Mouse (Mus musculus) embryo, embryonic 10.5 days (tissue): Measurements from ENCODE around the gene Enpp7.

Experiments used
- DNase-seq: peaks from one replicate; pipeline ENCODE4 v3.0.0-alpha.2; 2015; ENCODE audit warnings: low spot score

The Enpp7 gene

DNA sequence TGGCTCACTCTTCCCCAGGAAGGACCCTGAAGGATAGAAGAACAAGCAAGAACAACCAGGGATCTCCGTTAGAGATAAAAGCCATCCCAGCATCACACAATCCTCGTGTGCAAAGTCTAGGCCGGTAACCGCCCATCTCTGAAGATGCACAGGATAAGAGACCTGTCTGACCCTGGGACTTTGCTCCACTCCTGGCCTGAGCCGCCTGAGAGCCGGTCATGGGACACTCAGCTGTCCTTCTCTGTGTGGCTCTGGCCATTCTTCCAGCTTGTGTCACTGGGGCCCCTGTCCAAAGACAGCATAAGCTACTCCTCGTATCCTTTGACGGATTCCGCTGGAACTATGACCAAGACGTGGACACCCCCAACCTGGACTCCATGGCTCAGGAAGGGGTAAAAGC is at the start of gene Enpp7:
Gene Enpp7 (plus strand): TSS at position 190 of the 400 bp plus-strand sequence.
- DNase-seq = no peak

DNA sequence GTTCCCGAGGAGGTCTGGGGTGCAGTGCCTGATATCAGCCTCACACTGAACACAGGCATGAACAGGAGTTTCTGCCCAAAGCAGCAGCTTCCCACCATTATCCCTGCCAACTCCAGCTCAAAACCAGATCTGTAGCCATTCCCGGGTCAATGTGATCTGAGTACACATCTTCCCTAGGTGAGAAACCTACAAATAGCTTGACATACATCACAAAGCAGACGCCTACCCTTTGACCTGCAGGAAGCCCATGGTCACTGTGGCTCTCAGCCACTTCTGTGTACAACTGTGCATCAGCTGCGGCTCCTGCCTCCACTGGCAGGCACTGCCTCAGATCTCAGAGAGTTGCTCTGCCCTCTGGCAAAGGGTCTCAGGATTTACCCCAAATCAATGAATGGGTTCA is 48.3 kb upstream of the Enpp7 start:
- no peak for DNase-seq

DNA sequence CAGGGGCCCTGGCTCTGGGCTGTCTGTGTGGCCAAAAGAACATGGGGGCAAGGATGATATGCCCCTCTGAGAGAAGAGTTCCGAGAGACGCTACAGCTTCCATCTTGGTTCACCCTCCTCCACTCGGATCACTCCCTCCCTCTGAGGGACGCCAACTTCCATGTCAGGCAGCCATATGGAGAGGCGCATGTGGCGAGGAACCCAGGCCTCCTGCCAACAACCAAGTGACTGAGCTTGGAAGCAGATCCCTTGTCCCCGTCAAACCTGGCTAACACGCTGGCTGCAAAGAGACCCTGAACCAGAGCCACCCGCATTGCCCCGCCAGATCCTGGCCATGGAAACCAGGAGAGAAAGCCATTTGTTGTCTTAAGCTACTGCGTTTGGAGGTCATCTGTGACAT is 47.4 kb upstream of the Enpp7 start:
- no peak for DNase-seq

DNA sequence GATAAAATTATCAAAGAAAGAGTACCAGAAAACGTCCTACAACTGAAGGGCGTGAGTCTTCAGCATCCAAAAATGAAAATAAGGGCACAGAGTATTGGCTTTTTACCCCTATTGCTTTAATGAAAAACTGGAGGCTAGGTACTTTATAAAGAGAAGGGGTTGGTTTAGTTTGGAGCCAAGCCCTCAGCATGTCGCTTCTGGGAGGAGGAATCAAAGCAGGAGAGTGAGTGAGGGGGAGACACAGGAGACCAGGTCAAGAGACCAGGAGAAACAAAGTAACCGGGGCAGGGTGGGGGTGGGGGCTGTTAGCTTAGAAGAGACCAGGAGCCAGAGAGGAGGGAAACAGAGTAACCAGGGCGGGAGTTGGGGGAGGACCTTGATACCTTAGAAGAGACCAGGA is 46.7 kb upstream of the Enpp7 start:
- DNase-seq = no peak

DNA sequence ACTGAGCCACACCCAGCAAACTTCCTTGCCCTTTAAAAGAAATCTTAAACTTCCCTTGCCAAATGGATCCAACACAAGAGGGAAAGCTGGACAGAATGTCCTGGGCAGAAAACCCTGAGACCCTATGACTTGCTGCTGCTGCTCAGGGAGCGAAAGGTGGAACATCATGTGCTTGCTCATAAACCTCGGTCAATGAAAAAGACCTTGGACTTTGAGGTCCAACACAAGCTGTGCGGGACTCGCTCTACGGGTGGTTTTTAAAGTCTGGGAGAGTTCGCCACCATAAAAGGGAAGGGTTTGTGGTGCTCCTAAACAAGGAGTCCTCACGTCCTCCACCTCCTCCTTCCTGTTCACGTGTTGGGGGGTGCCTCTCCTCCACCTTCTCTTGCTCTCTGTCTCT is 42.1 kb upstream of the Enpp7 start:
- DNase-seq = no peak

DNA sequence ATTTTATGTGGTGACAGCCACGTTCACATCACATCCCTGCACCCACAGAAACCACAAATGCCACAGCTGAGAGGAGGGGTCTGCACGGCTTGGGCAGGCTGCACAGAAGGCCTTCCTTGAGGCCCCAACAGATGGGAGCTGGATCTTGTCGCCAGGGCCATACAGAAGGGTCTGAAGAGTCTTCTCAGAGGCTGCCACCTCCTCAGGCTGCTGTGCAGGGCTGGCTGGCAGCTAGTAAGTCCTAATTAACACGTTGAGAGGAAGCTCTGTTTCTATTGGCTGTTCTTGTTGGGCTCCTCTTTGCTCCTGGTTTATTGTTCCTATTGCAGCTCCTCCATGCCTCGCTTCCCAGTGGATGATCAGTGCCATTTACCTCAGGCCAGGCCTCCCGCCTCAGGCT is 33.0 kb upstream of the Enpp7 start:
- DNase-seq = no peak

DNA sequence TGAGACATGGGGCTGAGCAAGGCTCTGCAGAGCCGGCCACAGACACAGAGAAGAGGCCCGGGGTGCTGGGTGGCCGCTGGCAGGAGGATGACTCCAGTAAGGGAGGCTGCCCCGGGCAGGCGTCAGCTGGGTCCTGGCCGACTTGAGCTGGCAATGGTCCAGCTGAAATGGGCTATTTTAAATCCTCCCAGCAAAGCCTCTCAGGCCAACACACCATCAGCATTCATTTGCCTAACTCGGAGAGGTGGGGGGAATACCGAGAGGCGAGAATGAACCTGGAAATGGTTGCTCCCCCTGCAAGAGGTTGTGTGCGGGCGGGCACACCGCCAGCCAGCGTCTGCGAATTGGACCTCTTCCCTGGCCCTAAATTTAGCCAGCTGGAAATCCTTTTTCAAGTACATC is 30.9 kb upstream of the Enpp7 start:
- no peak for DNase-seq

DNA sequence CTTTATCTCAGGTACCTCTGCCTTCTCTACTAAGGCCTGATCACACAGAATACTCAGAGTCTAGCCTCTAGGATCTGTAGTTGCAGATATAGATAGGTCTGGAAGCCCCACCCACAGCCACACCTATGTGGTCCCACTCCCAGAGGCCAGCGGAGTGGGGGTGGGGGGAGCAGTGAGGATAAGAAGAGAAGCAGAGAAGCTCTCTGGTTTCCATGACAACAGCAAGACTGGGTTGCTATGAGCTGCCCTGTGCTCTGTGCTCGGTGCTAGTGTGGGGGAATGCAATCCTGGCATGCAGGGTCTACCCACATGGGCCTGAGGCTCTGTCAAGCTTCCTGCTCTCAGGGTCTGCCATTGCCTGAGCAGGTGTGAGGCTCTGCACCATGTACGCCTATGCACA is 27.3 kb upstream of the Enpp7 start:
- no peak for DNase-seq

DNA sequence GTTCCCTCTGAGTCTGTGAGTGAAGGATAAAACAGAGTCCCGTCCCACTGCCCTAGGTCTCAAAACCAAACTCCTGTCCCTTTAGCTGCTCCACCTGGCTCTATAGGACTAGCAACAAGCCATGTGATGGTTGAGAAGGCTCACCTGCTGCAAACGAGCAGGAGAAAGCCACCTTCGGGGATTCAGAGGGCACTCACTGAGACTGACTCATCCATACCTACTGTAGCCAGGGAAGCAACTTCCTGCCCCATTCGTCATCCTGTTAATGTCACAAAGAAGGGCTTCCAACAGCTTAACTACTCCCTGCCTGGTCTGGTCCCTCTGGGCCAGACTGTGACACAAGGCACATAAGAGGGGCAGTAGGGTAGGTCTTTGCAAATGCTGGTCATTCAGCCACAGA is 25.5 kb upstream of the Enpp7 start:
- DNase-seq = no peak

DNA sequence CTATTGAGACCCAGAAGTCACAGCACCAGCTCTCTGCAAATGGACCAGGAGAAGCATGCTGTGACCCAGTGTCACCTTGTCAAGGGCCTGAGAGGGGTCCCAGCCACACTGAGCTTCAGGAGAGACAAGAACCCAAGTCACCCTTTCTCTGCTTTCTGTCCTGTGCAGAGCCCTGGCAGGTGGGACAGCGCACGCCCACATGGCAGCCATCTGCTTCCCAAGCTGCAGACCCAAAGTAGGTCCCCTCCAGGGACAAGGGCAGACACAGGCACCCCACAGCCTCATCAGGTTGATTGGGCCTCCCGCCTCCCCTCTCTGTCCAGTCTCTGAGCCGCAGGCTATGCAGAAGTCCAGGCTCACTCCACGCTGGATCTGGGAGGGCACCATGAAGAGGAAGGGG is 24.1 kb upstream of the Enpp7 start:
- DNase-seq = no peak

DNA sequence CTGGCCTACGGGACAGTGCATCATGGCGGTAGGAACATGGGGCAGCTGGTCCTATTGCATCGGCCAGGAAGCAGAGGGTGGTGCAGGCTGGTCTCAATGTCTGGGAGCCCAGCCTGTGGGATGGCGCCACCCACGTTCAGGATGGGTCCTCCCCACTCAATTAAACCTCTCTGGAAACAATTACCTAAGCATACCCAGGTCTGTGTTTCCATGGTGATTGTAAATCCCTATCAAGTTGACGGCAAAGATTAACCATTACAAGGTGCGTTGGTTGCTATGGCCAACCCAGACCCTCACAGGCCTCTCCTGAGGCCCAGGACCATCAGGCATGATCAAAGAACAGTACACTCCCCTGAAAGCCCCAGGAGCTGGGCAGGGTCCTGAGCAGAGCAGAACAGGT is 22.9 kb upstream of the Enpp7 start:
- DNase-seq = no peak

DNA sequence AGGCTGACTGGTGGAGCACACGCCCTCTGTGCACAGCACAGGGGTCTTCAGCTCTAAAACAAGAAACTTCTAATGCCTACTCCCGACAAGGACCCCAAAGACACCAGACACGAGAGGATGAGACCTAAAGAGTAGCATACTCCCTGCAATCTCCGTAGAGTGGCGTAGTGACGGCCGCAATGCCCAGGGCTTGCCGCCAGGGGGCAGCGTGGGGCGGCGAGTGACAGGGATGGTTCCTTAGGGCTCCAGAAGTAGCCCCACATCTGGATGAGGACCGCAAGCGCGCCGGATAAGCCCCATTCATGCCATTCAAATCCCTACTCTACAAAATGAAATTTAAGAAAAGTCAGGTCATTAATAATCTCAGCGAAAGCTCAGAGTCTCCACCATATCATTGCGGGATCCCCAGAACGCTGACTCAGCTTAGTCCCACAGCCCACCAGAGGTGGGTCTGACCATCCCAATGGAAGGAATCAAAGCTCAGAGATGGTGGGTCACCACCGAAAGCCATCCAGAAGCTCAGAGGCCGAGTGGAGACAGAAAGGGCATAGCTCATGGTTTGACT is 16.4 kb upstream of the Enpp7 start:
- peak; percentile 65 for DNase-seq

DNA sequence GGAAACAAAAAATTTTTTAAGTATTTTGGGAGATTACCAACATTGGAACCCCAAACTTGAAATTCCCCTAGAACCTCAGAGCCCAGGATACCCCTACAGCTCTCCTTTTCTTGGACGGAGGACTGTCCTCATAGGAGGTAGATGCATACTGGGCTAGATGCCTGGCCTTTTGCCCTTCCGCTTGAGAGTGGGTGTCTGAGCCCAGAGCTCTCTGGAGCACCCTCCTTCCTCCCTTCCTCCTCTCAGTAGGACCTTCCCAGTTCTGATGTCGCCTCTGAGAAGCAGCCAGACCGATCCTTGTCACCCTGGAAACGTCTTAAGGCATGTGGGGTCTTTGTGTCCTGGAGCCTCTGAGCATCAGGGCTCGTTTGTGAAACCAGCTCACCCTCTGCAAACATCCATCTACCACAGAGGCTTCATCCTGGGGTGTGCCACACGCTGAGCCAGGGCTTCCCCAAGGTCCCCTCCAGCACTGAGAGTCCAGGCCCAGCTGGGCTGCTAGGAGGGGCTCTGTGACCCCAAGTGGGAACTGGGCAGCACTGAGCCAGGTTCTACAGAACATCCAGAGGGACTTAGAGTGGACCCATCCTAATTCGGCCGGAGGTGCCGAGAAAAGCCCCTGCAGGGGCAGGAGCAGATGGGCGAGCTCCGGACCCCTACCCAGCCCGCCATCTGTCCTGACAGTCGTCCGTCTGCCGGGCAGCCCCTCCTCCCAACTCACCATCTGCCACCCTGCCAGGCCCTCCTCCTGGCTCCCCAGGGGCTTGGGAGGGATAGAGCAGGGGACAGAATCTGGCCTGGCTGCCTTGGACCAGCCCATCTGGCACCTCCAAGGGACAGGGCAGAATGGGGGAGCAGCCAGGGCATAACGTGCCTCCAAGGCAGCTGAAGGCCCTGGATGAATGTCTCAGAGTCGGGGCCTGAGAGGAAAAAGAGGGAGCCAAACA is 15.3 kb upstream of the Enpp7 start:
- DNase-seq = peak; percentile 44

DNA sequence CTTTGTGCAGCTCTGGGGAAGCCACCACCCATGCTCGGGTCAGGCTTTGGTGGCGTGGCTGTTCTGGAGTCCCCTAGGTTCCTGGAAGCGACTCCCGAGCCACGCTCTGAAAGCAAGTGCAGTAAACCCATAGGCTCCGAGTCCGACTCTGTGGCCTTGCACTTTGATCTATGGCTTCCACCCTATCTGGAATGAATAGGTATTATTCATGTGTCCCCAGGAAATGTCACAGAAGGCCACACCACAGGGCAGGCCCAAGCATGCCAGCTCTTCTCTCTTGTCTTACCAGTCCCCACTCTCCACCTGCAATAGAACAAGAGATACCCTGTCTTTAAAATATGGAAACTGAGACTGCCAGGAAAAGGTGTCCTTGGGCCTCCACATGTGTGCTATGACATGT is 13.6 kb upstream of the Enpp7 start:
- no peak for DNase-seq

DNA sequence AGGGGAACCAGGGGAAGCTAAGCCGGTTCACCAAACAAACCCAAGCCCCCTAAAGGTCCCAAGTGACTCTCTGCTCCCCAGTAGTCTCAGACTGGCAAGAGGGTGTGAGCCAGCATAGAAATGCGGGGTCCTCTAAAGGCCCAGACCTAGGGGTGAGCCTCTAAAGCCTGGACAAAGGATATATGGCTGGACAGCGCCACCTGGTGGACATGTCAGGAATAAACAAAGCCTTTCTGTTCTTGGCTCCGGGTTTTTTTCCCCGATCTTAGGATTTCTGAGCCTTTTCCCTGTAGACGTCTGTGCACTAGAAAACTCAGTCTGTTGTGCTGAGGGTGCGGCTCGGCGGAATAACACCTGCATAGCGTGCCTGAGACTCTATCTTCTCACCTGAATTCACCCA is 12.6 kb upstream of the Enpp7 start:
- peak; percentile 96 for DNase-seq

DNA sequence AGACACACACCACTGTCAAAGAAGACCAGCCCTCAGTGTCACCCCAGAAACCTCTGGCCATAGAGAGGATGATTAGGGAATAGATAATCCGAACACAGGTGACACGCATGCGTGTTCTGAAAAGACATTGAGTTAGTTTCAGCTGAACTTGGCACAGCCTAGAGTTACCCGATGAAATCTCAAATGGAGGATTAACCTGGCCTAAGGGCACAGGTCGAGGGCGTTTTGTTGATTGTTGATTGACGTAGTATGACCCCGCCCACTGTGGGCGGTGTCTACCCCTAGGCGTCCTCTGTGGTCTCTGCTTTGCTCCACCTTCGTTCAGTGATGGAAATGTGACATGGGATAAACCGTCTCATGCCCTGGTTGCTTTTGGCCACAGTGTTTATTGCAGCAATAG is 12.1 kb upstream of the Enpp7 start:
- DNase-seq = peak; percentile 38

DNA sequence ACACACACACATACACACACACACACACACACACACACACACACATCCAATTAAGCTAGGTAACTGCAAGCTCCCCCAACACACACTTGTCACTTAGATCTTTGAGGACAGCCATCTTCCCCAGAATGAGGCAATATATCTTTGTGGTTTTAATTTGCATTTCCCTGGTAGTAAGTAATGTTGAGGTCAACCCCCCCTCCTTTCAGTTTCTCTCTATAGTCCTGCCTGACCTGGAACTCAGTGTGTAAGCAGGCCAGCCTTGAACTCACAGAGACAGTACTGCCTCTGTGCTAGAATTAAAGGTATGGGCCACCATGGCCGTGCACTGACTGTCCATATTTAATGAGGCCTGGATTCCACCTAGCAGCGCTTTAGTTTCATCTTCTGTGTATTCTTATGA is 7.6 kb upstream of the Enpp7 start:
- DNase-seq = no peak

DNA sequence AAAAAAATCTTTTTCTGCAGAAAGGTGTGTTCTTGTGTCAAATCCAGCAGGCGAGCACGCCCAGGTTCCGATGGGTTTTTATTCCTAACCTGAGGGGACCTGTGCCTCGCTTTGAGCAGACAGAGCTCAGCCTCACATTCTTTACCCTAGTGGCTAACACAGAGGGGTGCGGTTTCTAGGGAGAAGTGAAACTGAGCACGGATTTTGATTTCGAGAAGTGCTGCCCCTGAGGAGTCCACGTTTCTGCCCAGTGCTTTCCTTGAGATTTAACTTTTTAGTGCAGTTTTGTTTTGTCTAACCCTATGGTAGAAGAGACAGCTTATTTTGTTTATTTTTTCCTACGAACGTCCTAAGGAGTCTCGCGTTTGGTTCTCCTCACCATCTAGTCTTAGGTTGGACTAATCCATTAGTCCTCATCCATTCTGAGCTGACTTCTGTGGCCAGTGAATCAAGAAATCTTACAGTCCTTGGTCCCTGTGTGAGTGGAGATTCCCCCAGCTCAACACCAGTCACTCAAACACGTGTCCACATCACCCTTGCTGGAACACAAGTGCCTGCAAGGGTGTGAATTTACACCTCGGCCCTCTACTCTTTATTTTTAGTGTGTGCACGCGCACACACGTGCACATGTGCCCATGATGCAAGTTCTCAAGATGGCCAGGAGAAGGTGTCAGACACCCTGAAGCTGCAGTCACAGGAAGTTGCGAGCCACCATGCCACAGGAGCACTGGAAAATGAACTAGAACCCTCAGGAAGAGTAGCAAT is 6.8 kb upstream of the Enpp7 start:
- no peak for DNase-seq

DNA sequence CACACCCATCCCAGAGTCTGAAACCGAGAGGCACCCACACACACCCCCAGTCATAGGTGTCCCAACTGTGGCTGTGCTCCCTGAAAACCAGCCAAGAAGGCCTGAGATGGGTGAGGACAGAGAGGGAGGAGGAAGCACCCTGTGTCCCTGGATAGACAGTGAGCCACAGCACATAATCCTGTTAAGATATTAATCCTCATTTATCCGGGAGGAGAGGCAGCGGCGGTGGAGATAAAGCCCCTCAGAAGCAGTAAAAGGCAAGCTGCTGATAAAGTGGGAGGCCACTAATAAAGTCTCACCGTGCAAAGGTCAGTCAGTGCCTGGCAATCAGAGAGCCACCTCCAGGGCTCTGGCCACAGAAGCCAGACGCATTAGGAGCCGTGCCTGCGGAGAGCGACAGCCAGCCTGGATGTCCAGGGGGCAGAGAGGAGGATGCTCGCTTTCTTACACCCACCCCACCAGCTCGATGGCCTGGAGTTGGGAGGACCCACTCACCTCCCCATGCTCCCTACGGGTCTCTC is 5.3 kb upstream of the Enpp7 start:
- DNase-seq = no peak

DNA sequence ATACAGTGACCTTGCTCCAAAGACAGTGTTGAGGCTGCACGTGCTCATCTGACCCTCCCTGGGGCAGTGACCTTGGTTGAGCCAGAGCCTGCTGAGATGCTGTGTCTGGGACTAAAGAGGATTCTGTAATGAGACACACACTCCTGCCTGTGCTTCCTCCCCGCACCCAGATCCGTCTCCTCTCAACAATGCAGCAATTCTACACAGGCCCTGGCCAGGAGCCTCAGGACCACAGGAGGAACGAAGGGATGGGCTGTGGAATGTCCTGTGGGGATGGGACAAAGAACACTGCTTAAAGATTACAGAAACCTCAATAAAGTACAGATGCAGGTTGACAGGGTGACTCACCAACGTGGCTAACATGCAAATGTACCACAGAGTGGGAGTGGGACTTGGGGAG is 2.4 kb upstream of the Enpp7 start:
- no peak for DNase-seq

DNA sequence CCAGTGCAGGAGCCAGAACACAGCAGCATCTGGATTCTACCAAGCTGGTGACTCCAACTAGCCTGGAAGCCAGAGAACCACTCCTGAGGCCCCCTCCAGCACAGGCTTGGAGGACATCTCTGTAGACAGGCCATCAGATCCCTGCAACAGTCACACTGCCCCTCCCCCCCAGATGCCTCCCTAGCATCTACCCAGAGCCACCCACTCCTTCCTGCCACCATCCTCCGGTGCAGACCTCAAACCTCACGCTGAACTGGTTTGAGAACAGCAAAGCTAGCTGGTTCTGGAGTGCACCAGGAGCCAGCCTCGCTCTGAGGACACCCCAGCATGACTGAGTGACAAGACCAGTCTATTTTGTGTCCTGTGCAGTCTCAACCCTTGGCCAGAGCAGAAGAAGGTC is 4.8 kb downstream of the Enpp7 start:
- no peak for DNase-seq

DNA sequence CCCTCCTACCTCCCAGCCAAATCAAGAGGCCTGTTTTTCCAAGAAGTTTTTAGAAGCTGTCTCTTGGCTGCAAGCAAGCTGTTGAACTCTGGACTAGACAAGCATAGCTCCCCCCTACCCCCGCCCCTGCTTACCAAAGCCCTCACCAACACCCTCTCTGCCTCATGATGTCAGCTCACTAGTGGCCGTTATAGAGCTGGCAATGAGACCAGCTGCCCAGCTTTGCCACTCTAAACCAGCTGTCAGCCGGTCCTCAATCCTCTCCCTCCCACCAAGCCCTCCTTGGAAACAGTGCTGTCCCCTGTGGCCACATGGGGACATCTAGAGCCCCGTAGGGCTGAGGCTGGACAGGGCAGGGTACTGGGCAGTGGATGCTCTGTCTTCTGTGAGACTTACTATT is 7.5 kb downstream of the Enpp7 start:
- DNase-seq = no peak

DNA sequence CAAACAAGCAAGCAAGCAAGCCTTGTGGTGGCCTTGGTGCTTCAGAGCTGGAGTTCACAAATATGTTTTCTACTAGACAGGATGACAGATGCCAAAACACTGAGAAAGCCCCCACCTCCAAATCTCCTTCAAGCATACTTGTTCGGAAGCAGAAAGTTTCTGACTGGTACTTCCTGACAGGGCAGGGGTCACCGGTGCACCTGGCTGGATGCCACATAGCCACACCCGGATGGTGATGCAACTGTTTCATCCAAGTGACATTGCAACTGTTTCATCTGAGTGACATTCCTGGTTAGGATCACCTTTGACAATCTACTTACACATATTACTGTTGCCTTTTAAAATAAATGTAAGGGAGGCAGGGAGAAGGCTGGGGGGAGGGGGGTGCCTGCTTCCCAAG is 9.2 kb downstream of the Enpp7 start:
- DNase-seq = no peak
